Mouse (Mus musculus) stomach, postnatal 0 days (tissue): ENCODE data around the gene Olfr520. TPM values are rescaled to one million over a fixed set of nuclear protein-coding genes. Genes with fewer than 3 reads are reported as not detected.
A peak's percentile ranks its signal among the peaks of the same experiment; 100 is the strongest.

Experiments
- ATAC-seq: fragments of 200-750 bp; cut with Nextera tagmentation; 2 replicates; pipeline ENCODE4 v1.8.0; 2017; ENCODE audit not compliant: low FRiP score, low TSS enrichment
- DNase-seq: peaks from one replicate; pipeline ENCODE4 v3.0.0-alpha.2; 2016; ENCODE audit warnings: low spot score
- H3K27ac ChIP-seq: fragments of 300-500 bp; sonication (generic); replicated peaks from 2 replicates; pipeline ENCODE4 v1.5.1; 2014; ENCODE audit warnings: mild to moderate bottlenecking, control low read depth
- H3K27me3 ChIP-seq: fragments of 300-500 bp; sonication (generic); 2 replicates; pipeline ENCODE4 v1.6.1; 2014; ENCODE audit warnings: low read length; ENCODE audit not compliant: control insufficient read depth, insufficient read depth
- H3K36me3 ChIP-seq: fragments of 300-500 bp; sonication (generic); 2 replicates; pipeline ENCODE4 v1.6.1; 2014; ENCODE audit warnings: low read length, mixed read lengths; ENCODE audit not compliant: control insufficient read depth, insufficient read depth
- H3K4me1 ChIP-seq: fragments of 300-500 bp; sonication (generic); replicated peaks from 2 replicates; pipeline ENCODE4 v1.6.1; 2014; ENCODE audit warnings: antibody characterized with exemption; ENCODE audit not compliant: control insufficient read depth, insufficient read depth
- H3K4me2 ChIP-seq: fragments of 300-500 bp; sonication (generic); replicated peaks from 2 replicates; pipeline ENCODE4 v1.6.1; 2014; ENCODE audit warnings: low read depth, mild to moderate bottlenecking, control low read depth, moderate library complexity
- H3K4me3 ChIP-seq: fragments of 300-500 bp; sonication (generic); 2 replicates; pipeline ENCODE4 v1.5.1; 2014; ENCODE audit warnings: low read depth, low read length, control low read depth
- H3K9ac ChIP-seq: fragments of 300-500 bp; sonication (generic); 2 replicates; pipeline ENCODE4 v1.6.1; 2014; ENCODE audit warnings: mild to moderate bottlenecking, low read length, control low read depth, mixed read lengths
- H3K9me3 ChIP-seq: fragments of 300-500 bp; sonication (generic); 2 replicates; pipeline ENCODE4 v1.6.1; 2016; ENCODE audit warnings: low read length; ENCODE audit not compliant: control insufficient read depth
- CTCF ChIP-seq: IDR thresholded peaks from 2 replicates; pipeline ENCODE4 v1.5.1; 2016; ENCODE audit warnings: antibody characterized with exemption, low read depth, mild to moderate bottlenecking, moderate library complexity
- EP300 ChIP-seq: optimal IDR thresholded peaks from 2 replicates; pipeline ENCODE3; 2016; ENCODE audit warnings: antibody characterized with exemption
- WGBS: fragments of 180-500 bp; shearing (Covaris S2); extraction: QIAGEN DNeasy Blood & Tissue Kit; methylation state at CpG from one replicate; pipeline ENCODE4 v1.1.7; 2014; 5-methylcytosine and 5-hydroxymethylcytosine counted together
- polyA plus RNA-seq: library from polyadenylated mRNA; unstranded; fragments of >200 nt; fragmentation: Nextera tagmentation; extraction: Ambion mirVana; gene quantifications from 2 replicates; pipeline ENCODE4 v1.2.1, GENCODE M21; 2015

Gene Olfr520
- 0.11 TPM in 1 of 2 replicates, not detected in the other for polyA plus RNA-seq

GRCm38 (mm10) chr7:99729973-99730372 is at the start of gene Olfr520:
Olfr520 (plus strand) TSS chr7:99730273.
- no peaks in the 10 kb centered on the region for H3K9me3 ChIP-seq
- no peaks in the 10 kb centered on the region for H3K27me3 ChIP-seq
- ATAC-seq (no peak), DNase-seq (no peak)
- H3K4me2 ChIP-seq: no peak within 1 kb of the TSS
- H3K36me3 ChIP-seq: no peaks in the 10 kb centered on the region
- H3K4me3 ChIP-seq: no peak within 1 kb of the TSS
- 80% methylated on average over 2 of the region's 2 CpGs for WGBS
- no peaks in the 10 kb centered on the region for H3K4me1 ChIP-seq
- no peak within 1 kb of the TSS for H3K9ac ChIP-seq
- TF ChIP-seq CTCF (no peak), EP300 (no peak)
- H3K27ac ChIP-seq: no peak within 1 kb of the TSS

DNA sequence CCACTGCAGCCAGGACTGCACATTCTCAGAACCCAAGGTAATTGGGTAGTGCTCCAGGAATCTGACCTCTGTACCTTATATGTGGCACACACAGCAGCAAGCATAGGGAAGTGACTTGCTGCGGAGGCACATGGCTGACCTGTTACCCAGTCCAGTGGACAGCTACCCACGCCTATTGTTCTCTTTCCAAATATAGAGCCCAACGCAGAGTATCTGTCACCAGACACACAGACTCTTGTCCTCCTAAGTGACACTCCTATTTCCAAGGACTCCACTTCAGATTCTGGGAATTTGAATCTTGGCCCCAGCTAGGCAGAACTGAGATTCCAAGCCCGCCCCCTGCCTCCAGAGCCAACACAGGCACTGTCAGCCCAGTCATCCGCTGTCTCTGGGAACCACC is 49.3 kb upstream of the Olfr520 start:
- H3K4me1 ChIP-seq: no peaks in the 10 kb centered on the region
- ATAC-seq (peak; percentile 49; the same call in 1 of the 2 replicates), DNase-seq (no peak)
- TF ChIP-seq EP300 (no peak), CTCF (no peak)
- WGBS: 76% methylated on average over 5 of the region's 5 CpGs
- H3K27ac ChIP-seq: no peak overlapping the region
- H3K9me3 ChIP-seq: no peaks in the 10 kb centered on the region
- no peak overlapping the region for H3K4me2 ChIP-seq
- no peaks in the 10 kb centered on the region for H3K27me3 ChIP-seq
- H3K36me3 ChIP-seq: no peaks in the 10 kb centered on the region
- H3K9ac ChIP-seq: no peak overlapping the region
- H3K4me3 ChIP-seq: no peak overlapping the region

GRCm38 (mm10) chr7:99684086-99684485 is 46.0 kb upstream of the Olfr520 start:
- Histone ChIP-seq H3K9me3 (no peaks in the 10 kb centered on the region), H3K36me3 (no peaks in the 10 kb centered on the region), H3K27me3 (no peaks in the 10 kb centered on the region), H3K9ac (no peak overlapping the region), H3K27ac (no peak overlapping the region), H3K4me1 (no peaks in the 10 kb centered on the region), H3K4me3 (no peak overlapping the region), H3K4me2 (no peak overlapping the region)
- TF ChIP-seq CTCF: no peak
- no peak for TF ChIP-seq EP300
- 45% methylated on average over 4 of the region's 4 CpGs for WGBS
- no peak for ATAC-seq
- DNase-seq: no peak

DNA sequence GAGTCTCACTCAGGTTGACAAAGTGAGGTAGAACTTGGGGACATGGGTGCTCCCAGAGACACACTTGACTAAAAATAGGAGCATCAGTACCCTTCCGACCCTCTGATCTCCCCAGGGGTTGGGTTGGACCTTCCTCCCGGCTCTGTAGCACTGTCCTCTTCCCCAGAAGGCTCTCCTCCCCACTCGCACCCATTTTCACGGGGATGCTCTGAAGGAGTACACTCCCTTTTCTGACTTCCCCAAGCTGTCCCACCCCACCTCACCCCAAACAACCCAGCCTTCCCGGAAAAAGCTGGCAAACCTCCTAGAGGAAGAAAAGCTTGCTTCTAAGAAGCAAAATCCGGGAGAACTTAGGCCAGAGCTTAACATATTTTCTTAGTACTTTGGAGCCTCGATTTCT is 39.3 kb upstream of the Olfr520 start:
- Histone ChIP-seq H3K4me3 (no peak overlapping the region), H3K4me2 (no peak overlapping the region), H3K27me3 (no peaks in the 10 kb centered on the region), H3K27ac (no peak overlapping the region), H3K9ac (no peak overlapping the region), H3K4me1 (no peaks in the 10 kb centered on the region), H3K9me3 (no peaks in the 10 kb centered on the region), H3K36me3 (no peaks in the 10 kb centered on the region)
- WGBS: 55% methylated on average over 7 of the region's 7 CpGs
- no peak for ATAC-seq
- no peak for DNase-seq
- TF ChIP-seq EP300 (no peak), CTCF (no peak)

GRCm38 (mm10) chr7:99692396-99692795 is 37.7 kb upstream of the Olfr520 start:
- no peak overlapping the region for H3K4me2 ChIP-seq
- H3K27ac ChIP-seq: no peak overlapping the region
- DNase-seq (no peak), ATAC-seq (no peak)
- H3K4me1 ChIP-seq: no peaks in the 10 kb centered on the region
- no peaks in the 10 kb centered on the region for H3K36me3 ChIP-seq
- H3K9me3 ChIP-seq: no peaks in the 10 kb centered on the region
- H3K9ac ChIP-seq: no peak overlapping the region
- 60% methylated on average over 3 of the region's 3 CpGs for WGBS
- no peak overlapping the region for H3K4me3 ChIP-seq
- TF ChIP-seq CTCF (no peak), EP300 (no peak)
- H3K27me3 ChIP-seq: no peaks in the 10 kb centered on the region

DNA sequence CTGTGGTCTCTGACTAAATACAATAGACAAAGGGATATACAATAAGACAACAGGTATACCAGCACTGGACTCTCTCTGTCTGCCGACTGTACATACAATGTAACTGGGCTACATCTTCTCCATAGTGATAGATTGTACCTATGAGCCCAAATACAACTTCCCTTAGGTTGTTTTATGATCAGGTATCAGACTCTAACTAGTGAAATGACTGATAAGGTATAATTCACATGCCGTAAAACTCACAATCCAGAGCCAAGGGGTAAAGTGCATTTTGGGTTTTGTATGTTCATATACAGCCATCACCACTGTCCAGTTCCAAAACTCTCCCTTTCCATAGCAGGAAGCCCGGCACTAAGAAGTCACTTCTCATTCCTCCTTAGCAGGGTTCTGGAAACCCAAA is 36.7 kb upstream of the Olfr520 start:
- Histone ChIP-seq H3K36me3 (no peaks in the 10 kb centered on the region), H3K4me3 (no peak overlapping the region), H3K4me1 (no peaks in the 10 kb centered on the region), H3K27ac (no peak overlapping the region), H3K9me3 (no peaks in the 10 kb centered on the region), H3K4me2 (no peak overlapping the region), H3K9ac (no peak overlapping the region), H3K27me3 (no peaks in the 10 kb centered on the region)
- WGBS: 89% methylated on average over 3 of the region's 3 CpGs
- TF ChIP-seq CTCF: no peak
- no peak for TF ChIP-seq EP300
- ATAC-seq: no peak
- DNase-seq: no peak
